Mouse (Mus musculus): Measurements from ENCODE around the gene Chst5. TPM values are rescaled to one million over a fixed set of nuclear protein-coding genes. Genes with fewer than 3 reads are reported as not detected.
"Not testable (repeated sequence)": the region's sequence is repeated elsewhere in the genome, so short reads cannot be mapped to it uniquely, and the experiment has no call there.

Gene Chst5
- not detected for total RNA-seq (2021)
- long read RNA-seq, experiment 1: 0 reads
- long read RNA-seq, experiment 2: 0 reads

- no peak for DNase-seq
These were observed at the start of gene Chst5 for GRCm38 (mm10) chr8:111909621-111910450. TSS of gene Chst5 (minus strand) at chr8:111910447.

DNA sequence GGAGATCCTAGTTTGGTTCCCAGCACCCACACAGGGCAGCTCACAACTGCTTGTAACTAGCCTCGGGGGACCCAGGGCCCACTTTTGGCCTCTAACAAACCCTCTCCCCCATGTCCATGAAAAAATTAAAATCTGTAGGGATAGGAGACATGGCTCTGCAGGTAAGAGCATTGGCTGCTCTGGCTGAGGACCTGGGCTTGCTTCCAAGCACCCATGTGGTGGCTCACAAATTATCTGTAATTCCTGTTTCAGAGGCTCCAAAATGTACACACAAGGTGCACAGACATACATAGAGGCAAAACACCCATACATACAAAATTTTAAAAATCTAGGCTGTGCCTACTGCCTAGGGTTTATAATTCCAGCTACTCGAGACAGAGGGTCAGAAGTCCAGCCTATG, 47.0 kb upstream of the Chst5 start:
- DNase-seq: no peak

- no peak for DNase-seq
These were observed 45.6 kb upstream of the Chst5 start for GRCm38 (mm10) chr8:111955879-111956278.

- DNase-seq: no peak
These were observed 44.8 kb upstream of the Chst5 start for GRCm38 (mm10) chr8:111954844-111955594.

DNA sequence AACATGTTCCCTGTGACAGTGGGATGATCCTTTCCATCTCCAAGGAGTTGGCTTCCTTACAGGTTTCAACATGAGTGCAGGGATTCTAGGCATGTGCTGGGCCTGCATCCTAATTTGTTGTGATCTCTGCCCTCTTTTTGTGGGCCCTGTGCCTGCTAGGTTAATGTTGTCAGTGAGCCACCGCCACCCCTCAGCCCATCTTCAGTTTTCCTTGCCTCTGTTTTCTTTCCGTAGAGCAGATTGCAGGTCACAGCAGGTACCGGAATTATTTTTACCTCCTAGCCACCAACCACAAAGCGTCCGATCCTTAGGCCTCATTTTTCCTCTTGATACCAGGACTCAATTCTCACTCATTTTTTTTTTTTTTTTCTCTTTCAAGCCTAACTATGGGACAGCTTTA, 41.7 kb upstream of the Chst5 start:
- no peak for DNase-seq

DNA sequence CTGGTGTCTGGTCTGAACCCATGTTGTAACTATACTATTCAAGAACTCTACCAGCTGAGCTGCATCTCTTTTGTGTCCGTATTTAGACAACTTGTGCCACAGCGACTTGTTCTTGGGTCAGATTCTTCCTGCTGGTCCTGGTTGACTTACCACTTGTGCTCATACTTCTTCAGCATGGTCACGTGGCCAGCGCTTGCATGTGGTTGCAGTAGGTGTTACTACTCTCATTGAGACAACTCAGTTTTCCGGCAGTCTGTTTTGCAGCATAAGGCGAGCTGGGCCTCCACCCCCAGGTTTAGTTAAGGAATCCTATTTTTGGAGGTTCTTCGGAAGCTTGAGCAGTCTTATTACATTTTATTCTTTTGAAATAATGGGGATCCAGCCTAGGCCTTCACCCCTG, 41.1 kb upstream of the Chst5 start:
- DNase-seq: no peak

DNA sequence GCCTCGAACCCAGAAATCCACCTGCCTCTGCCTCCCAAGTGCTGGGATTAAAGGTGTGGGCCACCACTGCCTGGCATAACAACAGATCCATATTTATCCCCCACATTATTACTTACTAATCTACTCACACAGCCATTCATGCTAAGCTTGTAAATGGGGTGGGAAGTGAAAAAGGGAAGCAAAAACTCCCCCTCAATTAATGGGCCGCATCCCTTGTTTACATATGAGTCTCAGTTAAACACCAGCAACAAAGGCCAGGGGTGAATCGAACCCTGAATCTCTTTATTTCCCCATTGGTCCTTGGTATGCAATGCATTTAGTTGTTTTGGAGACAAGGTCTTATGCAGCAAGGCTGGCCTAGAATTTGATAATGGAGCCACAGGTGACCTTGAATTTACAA, 40.6 kb upstream of the Chst5 start:
- no peak for DNase-seq

DNA sequence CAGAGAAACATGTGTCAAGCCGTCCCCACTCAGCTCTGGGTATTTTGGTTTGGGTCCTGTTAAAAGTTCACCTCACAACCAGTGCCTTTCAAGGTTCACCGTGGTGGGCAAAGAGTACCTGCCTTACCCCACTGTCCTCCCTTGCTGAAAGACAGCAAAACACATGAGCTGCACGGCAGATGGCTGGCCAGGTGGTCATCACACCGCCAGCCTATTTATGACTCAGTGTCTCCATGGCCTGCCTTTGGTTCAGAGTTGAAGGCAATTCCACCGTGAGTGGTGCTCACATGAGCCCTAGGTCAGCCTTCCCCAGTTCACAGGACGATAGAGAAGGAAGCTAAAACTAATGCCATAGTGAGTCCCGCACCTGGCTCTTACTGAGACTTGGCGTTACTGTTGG, 37.7 kb upstream of the Chst5 start:
- DNase-seq: no peak

- DNase-seq: no peak
These were observed 36.9 kb upstream of the Chst5 start for GRCm38 (mm10) chr8:111947144-111947543.

GRCm38 (mm10) chr8:111943544-111943943, 33.3 kb upstream of the Chst5 start:
- no peak for DNase-seq

GRCm38 (mm10) chr8:111941101-111941454, 30.8 kb upstream of the Chst5 start:
- DNase-seq: peak; percentile 68 to 75

DNA sequence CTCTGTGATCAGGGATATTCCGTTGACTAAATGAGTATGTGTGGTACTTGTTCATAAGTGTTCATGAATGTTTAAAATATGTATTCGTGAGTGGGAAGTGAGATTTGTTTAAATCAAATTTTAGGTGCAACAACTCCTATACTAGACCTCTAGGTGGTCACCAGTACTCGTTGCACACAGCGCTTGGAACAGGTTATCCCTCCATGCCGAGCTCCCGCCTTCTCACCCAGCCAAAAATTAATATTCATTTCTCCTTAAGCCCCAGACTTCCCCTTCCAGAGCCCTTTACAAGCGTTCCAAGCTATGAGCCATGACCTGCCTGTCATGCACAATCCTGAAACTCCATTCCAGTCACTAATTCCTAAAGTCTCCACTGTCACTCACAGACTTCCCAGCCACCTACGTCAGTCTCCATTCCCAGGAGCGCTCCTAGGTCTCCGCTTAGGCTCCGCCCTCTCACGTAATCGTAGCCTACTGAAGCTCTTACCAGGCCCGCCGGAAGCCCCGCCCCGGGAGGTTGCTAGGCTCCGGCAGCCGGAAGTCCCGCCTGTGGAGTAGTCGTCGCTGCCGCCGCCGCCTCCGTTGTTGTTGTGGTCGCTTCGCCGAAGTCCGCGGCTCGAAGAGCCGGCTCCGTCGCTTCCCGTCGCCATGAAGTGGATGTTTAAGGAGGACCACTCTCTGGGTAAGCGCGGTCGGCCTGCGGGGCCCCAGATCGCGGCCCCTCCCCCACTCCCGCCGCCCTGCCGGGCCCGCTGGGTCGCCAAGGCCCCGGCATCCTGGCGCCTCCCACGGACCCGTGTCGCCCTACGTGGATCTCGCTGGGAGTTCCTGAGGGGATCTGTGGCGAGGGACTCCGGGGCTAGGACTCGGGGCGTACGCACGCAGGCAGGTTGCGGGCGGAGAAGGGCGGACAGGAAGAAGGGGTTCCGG, 30.2 kb upstream of the Chst5 start, which contains the start of gene Gabarapl2:
TSS of gene Gabarapl2 (plus strand) at position 533 of the 930 bp plus-strand sequence.
- DNase-seq: peak; percentile 98 to 100

GRCm38 (mm10) chr8:111939516-111940142, 29.4 kb upstream of the Chst5 start:
- peak; percentile 57 to 63 for DNase-seq

- DNase-seq: not testable (repeated sequence)
These were observed 28.1 kb upstream of the Chst5 start for GRCm38 (mm10) chr8:111938076-111938985.

GRCm38 (mm10) chr8:111937184-111937583, 26.9 kb upstream of the Chst5 start:
- no peak for DNase-seq

- DNase-seq: no peak
These were observed 24.0 kb upstream of the Chst5 start for GRCm38 (mm10) chr8:111934201-111934600.

DNA sequence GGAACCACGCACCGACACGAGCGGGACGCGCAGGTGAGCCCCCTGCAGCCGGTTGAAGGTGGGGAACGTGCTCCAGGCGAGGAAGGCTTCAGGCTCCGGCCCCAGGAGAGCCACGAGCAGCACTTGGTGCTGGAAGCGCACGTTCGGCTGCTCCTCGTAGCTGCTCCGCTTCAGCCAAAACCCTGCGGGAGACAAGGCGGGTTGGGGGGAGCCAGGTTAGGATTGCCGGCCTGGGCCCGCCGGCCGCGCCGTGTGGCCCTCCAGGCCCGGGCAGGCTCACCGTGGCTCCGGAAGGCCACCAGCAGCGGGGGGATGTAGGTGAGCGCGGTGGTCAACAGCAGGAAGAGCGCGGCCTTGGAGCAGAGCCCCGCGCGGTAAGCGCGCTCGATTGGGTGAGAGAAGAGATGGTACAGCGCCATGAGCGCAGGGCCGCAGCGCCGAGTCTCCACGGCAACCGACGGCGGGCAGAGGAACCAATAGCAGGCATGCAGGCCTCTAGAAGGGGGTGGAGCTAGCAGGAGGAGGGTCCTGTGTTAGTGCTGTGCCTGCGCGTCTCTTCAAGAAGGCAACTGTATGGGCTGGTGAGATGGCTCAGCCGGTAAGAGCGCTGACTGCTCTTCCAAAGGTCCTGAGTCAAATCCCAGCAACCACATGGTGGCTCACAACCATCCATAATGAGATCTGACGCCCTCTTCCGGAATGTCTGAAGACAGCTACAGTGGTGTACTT, 23.3 kb upstream of the Chst5 start, which contains the start of gene Tmem231:
TSS of gene Tmem231 (minus strand) at position 534 of the 729 bp plus-strand sequence.
- peak; percentile 94 for DNase-seq

- DNase-seq: peak; percentile 71 to 78
These were observed 22.5 kb upstream of the Chst5 start for GRCm38 (mm10) chr8:111932580-111933336.

DNA sequence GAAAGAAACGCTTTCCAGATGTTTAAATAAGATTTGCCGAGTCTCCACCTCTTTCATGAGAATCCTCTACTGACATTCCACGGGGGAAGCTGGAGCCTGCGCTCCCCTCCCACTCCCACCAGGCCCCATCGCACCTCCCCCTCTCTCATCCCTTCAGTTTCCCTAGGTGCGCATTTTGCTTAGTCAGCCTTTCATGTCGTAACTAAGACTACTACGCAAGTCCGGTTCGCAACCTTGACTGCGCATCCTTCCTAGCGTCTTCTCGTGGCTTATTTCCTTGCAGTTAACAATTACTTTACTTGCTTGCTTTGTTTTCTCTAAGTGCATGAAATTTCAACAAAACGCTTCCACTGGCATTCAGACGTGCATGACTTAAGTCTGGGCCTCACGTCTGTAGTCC, 21.5 kb upstream of the Chst5 start:
- DNase-seq: no peak
